In the genomic region with DNA sequence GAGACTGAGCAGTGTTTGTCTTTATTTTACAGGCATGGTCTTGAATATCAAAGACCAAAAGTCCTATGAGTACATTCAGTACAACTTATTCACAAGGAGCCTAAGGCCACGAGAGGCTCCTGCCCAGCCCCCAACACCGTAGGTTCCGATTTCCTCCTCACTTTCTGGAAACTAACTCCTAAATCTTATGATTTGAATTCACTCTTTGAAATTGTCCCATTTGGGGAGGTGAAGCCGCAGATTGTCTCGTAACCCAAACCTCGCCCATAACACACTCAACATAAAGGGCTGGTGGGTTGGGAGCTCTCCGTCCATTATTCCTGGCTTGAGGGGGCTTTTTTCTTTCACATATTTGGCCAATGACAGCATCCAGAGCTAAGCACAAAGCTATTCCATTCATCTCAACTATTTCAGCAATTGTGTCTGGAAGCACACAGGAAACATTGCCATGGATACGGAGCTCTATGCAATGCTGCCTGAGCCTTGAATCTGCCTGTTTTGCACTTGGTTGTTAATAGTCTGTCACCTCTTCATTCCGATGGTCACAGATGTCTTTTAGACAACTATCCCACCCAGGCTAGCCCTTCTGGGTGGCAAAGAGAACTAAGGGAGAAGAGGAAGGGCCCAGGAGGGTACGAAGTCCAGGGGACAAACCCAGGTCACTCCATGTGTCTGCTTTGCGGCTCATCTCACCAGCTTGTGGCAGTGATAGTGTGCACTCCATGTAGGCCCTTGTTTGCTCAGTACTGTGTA, we compare ENCODE assay signal across 10 mouse cellular contexts.
DNase-seq lines count a peak whose midpoint lies in the region; ATAC-seq and TF ChIP-seq lines count a peak whose summit lies in the region.
"Had no signal": no experiment of that assay in that cellular context is flagged by ENCODE, and none has a peak within 500 bp of the region (broad histone marks: within the 10 kb centered on the region; RNA-seq: fewer than 3 reads in every experiment).

No protein-coding gene starts in this region.

- ATAC-seq in heart, embryonic 11.5 days (replicated peaks; ENCODE audit: insufficient number of reproducible peaks, low FRiP score, low TSS enrichment), result no peak
- ATAC-seq in forebrain, embryonic 11.5 days (replicated peaks; ENCODE audit: low FRiP score), result peak; percentile 57
- peak; percentile 69 for ATAC-seq in limb, embryonic 14.5 days (ENCODE audit: low FRiP score, low read depth)

- H3K4me3 ChIP-seq in heart, embryonic 11.5 days (ENCODE audit: low read depth, low read length), result no peak overlapping the region
- H3K4me3 ChIP-seq in forebrain, embryonic 11.5 days (ENCODE audit: low read depth, low read length), result no peak overlapping the region
- H3K4me3 ChIP-seq in limb, embryonic 14.5 days (replicated peaks; ENCODE audit: low read length), result no peak overlapping the region
- H3K4me3 ChIP-seq: myocyte had no signal

- no peak overlapping the region for H3K4me2 ChIP-seq in heart, embryonic 11.5 days
- H3K4me2 ChIP-seq in forebrain, embryonic 11.5 days (ENCODE audit: low read depth, low read length, severe bottlenecking), result peak overlapping the region; percentile 3
- no peak overlapping the region for H3K4me2 ChIP-seq in limb, embryonic 14.5 days (replicated peaks; ENCODE audit: low read depth, low read length, severe bottlenecking)

- H3K9me3 ChIP-seq in heart, embryonic 11.5 days (replicated peaks; ENCODE audit: control insufficient read depth, low read length), result no peaks in the 10 kb centered on the region
- H3K9me3 ChIP-seq in forebrain, embryonic 11.5 days (ENCODE audit: control insufficient read depth, low read length), result no peaks in the 10 kb centered on the region
- H3K9me3 ChIP-seq in limb, embryonic 14.5 days (ENCODE audit: control insufficient read depth, low read length), result no peaks in the 10 kb centered on the region

- peaks cover 65% of the 10 kb centered on the region for H3K4me1 ChIP-seq in heart, embryonic 11.5 days (ENCODE audit: control insufficient read depth, insufficient read depth, low read length)
- peaks cover 42% of the 10 kb centered on the region for H3K4me1 ChIP-seq in forebrain, embryonic 11.5 days (replicated peaks; ENCODE audit: control insufficient read depth, insufficient read depth, low read length)
- H3K4me1 ChIP-seq in limb, embryonic 14.5 days (ENCODE audit: control insufficient read depth, insufficient read depth, low read length), result peaks cover 54% of the 10 kb centered on the region

- DNase-seq in heart, postnatal 4 days, result no peak
- DNase-seq in 3T3-L1 (ENCODE audit: low read depth, low spot score), result peak; percentile 67
- DNase-seq in forebrain, embryonic 11.5 days (ENCODE audit: low spot score), result peak; percentile 71
- peak; percentile 85 for DNase-seq in limb, embryonic 14.5 days (ENCODE audit: low spot score)
- DNase-seq in urinary bladder, postnatal 14 days (ENCODE audit: low spot score), result no peak
- DNase-seq in thymus, postnatal 36 days, result no peak
- DNase-seq in cerebellum, adult 11 months, result no peak
- DNase-seq: adrenal gland, adult 8-10 months had no signal

- WGBS in heart, embryonic 11.5 days (ENCODE audit: insufficient replicate concordance), result 46% methylated on average over 11 of the region's 11 CpGs
- WGBS in forebrain, embryonic 11.5 days, result 14% methylated on average over 11 of the region's 11 CpGs
- WGBS in limb, embryonic 14.5 days, result 36% methylated on average over 11 of the region's 11 CpGs

- H3K36me3 ChIP-seq in heart, embryonic 11.5 days (ENCODE audit: control insufficient read depth, insufficient read depth, low read length), result no peaks in the 10 kb centered on the region
- no peaks in the 10 kb centered on the region for H3K36me3 ChIP-seq in forebrain, embryonic 11.5 days (ENCODE audit: control insufficient read depth, insufficient read depth, low read length)
- H3K36me3 ChIP-seq in limb, embryonic 14.5 days (ENCODE audit: control insufficient read depth, insufficient read depth, low read length), result no peaks in the 10 kb centered on the region

- H3K9ac ChIP-seq in heart, embryonic 11.5 days (ENCODE audit: low read depth, low read length), result peak overlapping the region; percentile 56; the same call in 1 of the 2 replicates
- peak overlapping the region; percentile 4; the same call in 1 of the 2 replicates for H3K9ac ChIP-seq in forebrain, embryonic 11.5 days (ENCODE audit: low read length)
- H3K9ac ChIP-seq in limb, embryonic 14.5 days (ENCODE audit: low read depth, low read length, severe bottlenecking), result no peak overlapping the region

- peak overlapping the region; percentile 75 for H3K27ac ChIP-seq in heart, embryonic 11.5 days (ENCODE audit: low read depth, low read length)
- H3K27ac ChIP-seq in forebrain, embryonic 11.5 days (ENCODE audit: low read depth, low read length), result peak overlapping the region; percentile 88
- peak overlapping the region; percentile 40 for H3K27ac ChIP-seq in limb, embryonic 14.5 days (replicated peaks; ENCODE audit: low read depth, low read length)

- 0 out of 2 replicates have a peak, but pooled peaks cover 2% of the 10 kb centered on the region for H3K27me3 ChIP-seq in heart, embryonic 11.5 days (ENCODE audit: control insufficient read depth, insufficient read depth, low read length)
- peaks cover 2% of the 10 kb centered on the region; the same call in 1 of the 2 replicates for H3K27me3 ChIP-seq in forebrain, embryonic 11.5 days (ENCODE audit: control insufficient read depth, insufficient read depth, low read length)
- no peaks in the 10 kb centered on the region for H3K27me3 ChIP-seq in limb, embryonic 14.5 days (ENCODE audit: control insufficient read depth, insufficient read depth, low read length)

- no peak for TF ChIP-seq POLR2A in limb, embryonic 14.5 days (IDR thresholded peaks at IDR 0.05; ENCODE audit: borderline replicate concordance, extremely low read depth, insufficient read depth, insufficient read length)

Comparison
In these comparisons a context has a peak if more than half of its experiments do, and no peak if none do; other contexts are left out.
1. DNase-seq: peak in 3T3-L1 (single experiment), forebrain, embryonic 11.5 days (single experiment) and limb, embryonic 14.5 days (single experiment); none in heart, postnatal 4 days (single experiment), urinary bladder, postnatal 14 days (single experiment), thymus, postnatal 36 days (0 of 2) and cerebellum, adult 11 months (single experiment).
2. Peak in every context shown above with its lines, with median percentiles within 50 percentile points of each other: H3K27ac ChIP-seq.